Mouse (Mus musculus): Measurements from ENCODE around the gene Mup11.
"Not testable (repeated sequence)": the region's sequence is repeated elsewhere in the genome, so short reads cannot be mapped to it uniquely, and the experiment has no call there.

The Mup11 gene

GRCm38 (mm10) chr4:60662311-60662710 lies at the start of gene Mup11:
Gene Mup11, minus strand, starts transcription at chr4:60662411.
- DNase-seq (ENCODE audit: low spot score), result not testable (repeated sequence)
